Mouse (Mus musculus) ES-CJ7 (cell line): Measurements from ENCODE around the gene Dusp10.

Experiments used
- DNase-seq: peaks from one replicate; pipeline ENCODE4 v3.0.0; 2011; ENCODE audit warnings: low read depth, low spot score

Gene Dusp10

DNA sequence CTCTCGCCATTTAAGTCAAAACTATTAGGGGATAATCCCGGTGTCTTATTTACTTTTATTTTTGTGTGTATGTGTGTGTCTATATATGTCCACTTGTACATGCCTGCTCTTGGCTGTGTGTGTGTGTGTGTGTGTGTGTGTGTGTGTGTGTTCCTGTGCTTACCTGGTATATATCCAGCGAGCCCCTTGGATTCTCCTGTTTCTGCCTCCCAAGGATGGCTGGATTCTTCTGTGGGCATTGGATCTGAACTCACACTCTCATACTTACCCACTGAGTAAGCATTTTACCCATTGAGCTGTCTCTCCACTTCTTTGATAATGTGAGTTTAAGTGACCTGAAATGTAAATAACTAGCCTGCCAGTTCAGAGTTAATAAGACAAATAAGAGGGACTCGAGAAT, 40.6 kb downstream of the Dusp10 start:
- DNase-seq: no peak

GRCm38 (mm10) chr1:184054176-184054575, 41.1 kb downstream of the Dusp10 start:
- DNase-seq: no peak

GRCm38 (mm10) chr1:184058206-184058605, 45.1 kb downstream of the Dusp10 start:
- DNase-seq: no peak

- DNase-seq: no peak
These were observed 46.7 kb downstream of the Dusp10 start for GRCm38 (mm10) chr1:184059814-184060213.

DNA sequence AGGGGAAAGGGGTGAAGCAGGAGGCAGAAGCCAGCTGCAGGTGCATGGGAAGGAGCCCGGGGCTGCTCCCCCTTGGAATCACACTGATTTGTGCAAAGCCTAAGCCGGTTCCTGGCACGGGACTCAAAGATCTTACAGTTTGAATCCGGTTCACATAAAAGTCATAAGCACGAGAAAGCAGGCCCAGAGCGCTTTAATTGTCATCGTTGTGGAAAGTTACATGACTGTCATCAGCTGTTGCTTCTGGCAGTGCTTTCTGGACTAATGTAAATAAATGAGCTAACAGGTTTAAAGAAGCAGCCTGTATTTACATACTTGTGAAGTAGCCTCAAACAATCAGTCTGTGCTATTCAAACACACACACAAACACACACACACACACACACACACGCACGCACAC, 47.3 kb downstream of the Dusp10 start:
- DNase-seq: no peak

GRCm38 (mm10) chr1:184060828-184061734, 48.0 kb downstream of the Dusp10 start:
- no peak for DNase-seq

GRCm38 (mm10) chr1:184061901-184062300, 48.8 kb downstream of the Dusp10 start:
- DNase-seq: no peak

GRCm38 (mm10) chr1:184064306-184064705, 51.2 kb downstream of the Dusp10 start:
- no peak for DNase-seq

GRCm38 (mm10) chr1:184065589-184066361, 52.7 kb downstream of the Dusp10 start:
- DNase-seq: no peak

GRCm38 (mm10) chr1:184066460-184067287, 53.6 kb downstream of the Dusp10 start:
- DNase-seq: no peak

DNA sequence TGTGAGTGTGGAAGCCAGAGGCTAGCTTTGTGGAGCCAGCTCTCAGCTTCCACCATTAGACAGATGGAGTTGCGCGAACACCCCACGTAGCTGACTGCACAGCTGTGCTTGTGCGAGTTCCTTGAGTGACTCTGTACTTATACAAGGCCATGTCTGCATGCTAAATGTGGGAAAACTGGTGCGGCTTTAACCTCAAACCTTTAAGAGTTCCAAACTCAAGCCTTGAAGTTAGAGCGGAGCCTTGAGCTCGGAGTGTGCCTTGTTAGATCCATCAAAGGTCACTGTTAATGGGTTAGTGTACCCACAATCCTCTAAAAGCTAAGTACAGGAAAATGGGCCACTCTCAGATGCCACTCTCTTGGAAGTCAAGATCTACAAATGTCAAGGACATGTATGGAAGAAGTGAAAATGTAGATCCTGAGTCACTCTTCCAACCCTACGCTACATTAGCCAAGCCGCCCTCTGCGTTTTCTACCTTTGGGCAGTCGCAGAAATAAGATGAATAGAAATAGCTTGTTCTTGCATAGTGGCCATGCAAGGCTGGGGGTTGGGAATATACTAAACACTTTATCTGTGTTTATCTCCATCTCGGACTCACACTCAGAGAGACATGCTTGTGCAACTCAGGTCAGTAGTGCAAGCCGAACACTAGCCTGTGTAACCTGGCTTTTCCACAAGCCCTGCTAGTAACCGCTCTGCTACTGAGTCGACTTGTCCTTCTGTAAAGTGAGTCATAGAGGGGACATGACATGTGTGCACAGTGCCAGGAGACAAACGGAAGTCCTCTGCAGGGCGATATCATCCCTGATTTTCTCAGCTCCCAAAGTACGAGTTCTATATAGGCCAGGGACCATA, 54.8 kb downstream of the Dusp10 start:
- no peak for DNase-seq

- DNase-seq: no peak
These were observed 55.9 kb downstream of the Dusp10 start for GRCm38 (mm10) chr1:184068971-184069370.

DNA sequence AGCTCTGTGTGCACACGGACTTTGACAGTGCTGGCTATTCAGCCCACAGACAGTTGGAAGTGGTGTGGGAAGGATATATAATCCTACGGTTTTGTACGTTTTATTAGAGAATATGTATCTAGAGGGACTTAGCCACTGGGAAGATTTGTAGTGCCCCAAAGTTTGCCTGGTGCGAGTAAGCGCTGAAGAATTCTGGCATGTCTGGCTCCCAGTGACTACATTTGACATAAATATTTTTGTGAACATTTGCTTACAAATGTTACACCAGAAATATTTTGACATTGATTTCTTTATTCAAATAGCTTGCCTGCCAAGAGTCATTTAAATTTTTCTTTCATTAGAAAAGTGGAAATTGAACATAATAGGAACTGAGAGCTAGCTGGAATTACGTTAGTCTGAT, 63.0 kb downstream of the Dusp10 start:
- no peak for DNase-seq

DNA sequence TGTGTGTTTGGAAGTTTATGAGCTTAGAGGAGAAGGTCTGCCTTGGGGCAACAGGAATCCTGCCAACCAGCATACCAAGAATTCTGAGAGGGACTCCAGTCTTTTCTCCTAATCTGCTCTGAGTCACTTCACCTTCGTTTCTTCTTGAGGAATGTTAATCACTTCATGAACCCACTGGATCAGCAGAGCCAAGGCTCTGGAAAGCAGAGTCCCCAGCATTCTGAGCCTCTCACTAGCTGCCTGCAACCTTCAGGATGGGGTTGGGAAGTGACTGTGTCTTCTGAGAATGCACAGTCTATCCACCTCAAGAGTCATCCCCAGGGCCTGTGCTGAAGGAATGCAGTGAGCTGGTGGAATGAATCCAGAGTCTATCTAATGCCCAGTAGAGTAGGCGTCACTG, 63.7 kb downstream of the Dusp10 start:
- DNase-seq: no peak

- DNase-seq: no peak
These were observed 66.2 kb downstream of the Dusp10 start for GRCm38 (mm10) chr1:184079304-184079703.

DNA sequence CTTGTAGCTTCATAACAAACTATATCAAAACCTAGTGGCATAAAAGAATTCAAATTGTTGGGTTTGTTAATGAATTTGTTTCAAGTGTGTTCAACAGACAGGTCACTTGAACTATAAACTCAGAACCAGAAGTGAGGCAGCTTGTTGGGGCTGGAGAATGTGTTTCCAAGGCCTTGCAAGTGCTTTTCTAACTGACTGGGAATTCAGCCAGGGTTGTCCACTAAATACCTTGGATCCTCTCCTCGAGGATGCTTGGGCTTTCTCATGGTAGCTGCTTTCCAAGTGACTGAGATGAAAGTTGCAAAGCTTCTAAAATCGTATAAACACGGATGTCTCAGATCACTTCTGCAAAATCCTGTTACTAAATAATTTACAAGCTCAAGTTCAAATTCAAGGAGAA, 69.6 kb downstream of the Dusp10 start:
- DNase-seq: no peak

GRCm38 (mm10) chr1:184083166-184083565, 70.1 kb downstream of the Dusp10 start:
- no peak for DNase-seq

DNA sequence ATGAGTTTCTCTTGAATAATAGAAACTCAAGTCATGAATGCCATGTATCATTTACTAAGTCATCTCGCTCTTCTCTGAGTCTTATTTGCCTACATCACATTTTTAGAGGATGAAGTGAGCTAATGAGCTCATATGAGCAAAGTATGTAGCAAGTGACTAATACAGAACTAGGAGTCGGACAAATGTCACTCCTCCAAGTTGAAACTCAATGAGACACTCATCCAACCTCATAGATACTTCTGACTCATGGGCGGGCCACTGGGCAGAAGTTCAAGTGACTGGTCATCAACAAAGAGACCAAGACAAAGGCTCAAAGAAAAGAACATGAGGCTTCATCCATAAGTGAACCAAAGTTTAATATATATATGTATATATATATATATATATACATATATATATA, 71.9 kb downstream of the Dusp10 start:
- no peak for DNase-seq

- DNase-seq: no peak
These were observed 77.4 kb downstream of the Dusp10 start for GRCm38 (mm10) chr1:184090515-184090914.

DNA sequence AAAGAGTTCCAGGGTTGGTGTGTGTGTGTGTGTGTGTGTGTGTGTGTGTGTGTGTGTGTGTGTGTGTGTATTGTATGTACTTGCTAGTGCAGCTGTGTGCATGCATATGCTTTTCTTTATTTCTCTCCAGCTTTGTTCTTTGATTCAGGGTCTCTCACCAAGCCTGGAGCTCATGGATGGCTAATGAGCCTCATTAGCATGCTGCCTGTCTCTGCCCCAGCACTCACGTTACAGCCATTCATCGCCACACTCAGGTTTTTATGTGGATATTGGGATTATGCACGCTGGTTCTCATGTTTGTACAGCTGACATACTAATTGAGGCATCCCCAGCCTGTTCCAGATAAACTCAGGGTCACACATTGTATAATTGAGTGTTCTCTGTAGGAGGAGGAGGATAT, 81.8 kb downstream of the Dusp10 start:
- DNase-seq: no peak

GRCm38 (mm10) chr1:184100414-184100813, 87.3 kb downstream of the Dusp10 start:
- no peak for DNase-seq
